Mouse (Mus musculus) MEL (cell line): ENCODE data around the gene Scpep1.

Source experiments
- BHLHE40 ChIP-seq: IDR thresholded peaks from 2 replicates; pipeline ENCODE4 v1.6.1; 2012; ENCODE audit warnings: low read depth, mild to moderate bottlenecking, inconsistent platforms, low read length, improper control_type of control experiment, borderline replicate concordance
- CHD2 ChIP-seq: IDR thresholded peaks from 2 replicates; pipeline ENCODE4 v1.6.1; 2011; ENCODE audit warnings: low read length, improper control_type of control experiment
- CTCF ChIP-seq, 3 experiments: IDR thresholded peaks in 2 of 3; conservative IDR thresholded peaks in 1 of 3; 2 replicates each; pipeline ENCODE4 v1.5.1; 2011 to 2012; ENCODE audit warnings: low read length in 3 of 3, low read depth in 2 of 3, mild to moderate bottlenecking in 2 of 3, improper control_type of control experiment in 1 of 3, inconsistent platforms in 1 of 3, mixed read lengths in 1 of 3, moderate library complexity in 1 of 3; ENCODE audit not compliant: control insufficient read depth in 1 of 3, insufficient read depth in 1 of 3, poor library complexity in 1 of 3, severe bottlenecking in 1 of 3
- EP300 ChIP-seq, 2 experiments: IDR thresholded peaks; 2 replicates each; pipeline ENCODE4 v1.6.1; 2011; ENCODE audit warnings: improper control_type of control experiment in 2 of 2, low read length in 2 of 2, low read depth in 1 of 2, mild to moderate bottlenecking in 1 of 2
- GABPA ChIP-seq: IDR thresholded peaks from 2 replicates; pipeline ENCODE4 v1.6.1; 2012; ENCODE audit warnings: low read depth, mild to moderate bottlenecking, inconsistent platforms, low read length, improper control_type of control experiment, moderate library complexity
- GATA1 ChIP-seq: IDR thresholded peaks from 2 replicates; pipeline ENCODE4 v1.6.1; 2011; ENCODE audit warnings: low read depth, low read length, improper control_type of control experiment
- JUND ChIP-seq: IDR thresholded peaks from 2 replicates; pipeline ENCODE4 v1.6.1; 2011; ENCODE audit warnings: low read depth, mild to moderate bottlenecking, improper control_type of control experiment, low read length
- POLR2A ChIP-seq, 2 experiments: IDR thresholded peaks; 2 replicates each; pipeline ENCODE4 v1.6.1; 2011 to 2012; ENCODE audit warnings: low read length in 2 of 2, mild to moderate bottlenecking in 2 of 2, control low read depth in 1 of 2, improper control_type of control experiment in 1 of 2, low read depth in 1 of 2, moderate library complexity in 1 of 2; ENCODE audit not compliant: control insufficient read depth in 1 of 2, insufficient read depth in 1 of 2, poor library complexity in 1 of 2
- POLR2AphosphoS5 ChIP-seq: IDR thresholded peaks from 2 replicates; pipeline ENCODE4 v1.6.1; 2012; ENCODE audit warnings: low read depth, borderline replicate concordance, mild to moderate bottlenecking, inconsistent platforms, low read length, moderate library complexity, mixed read lengths
- SMC3 ChIP-seq: IDR thresholded peaks from 2 replicates; pipeline ENCODE4 v1.6.1; 2011; ENCODE audit warnings: low read depth, low read length, improper control_type of control experiment
- TCF12 ChIP-seq: IDR thresholded peaks from 2 replicates; pipeline ENCODE4 v1.6.1; 2014; ENCODE audit warnings: low read depth, mild to moderate bottlenecking, inconsistent platforms, low read length, improper control_type of control experiment, moderate library complexity
- ZMIZ1 ChIP-seq: IDR thresholded peaks from 2 replicates; pipeline ENCODE4 v1.6.1; 2012; ENCODE audit warnings: low read depth, mild to moderate bottlenecking, inconsistent platforms, low read length, improper control_type of control experiment, moderate library complexity
- ZNF384 ChIP-seq: IDR thresholded peaks from 2 replicates; pipeline ENCODE4 v1.6.1; 2012; ENCODE audit warnings: low read depth, mild to moderate bottlenecking, inconsistent platforms, low read length, improper control_type of control experiment

DNA sequence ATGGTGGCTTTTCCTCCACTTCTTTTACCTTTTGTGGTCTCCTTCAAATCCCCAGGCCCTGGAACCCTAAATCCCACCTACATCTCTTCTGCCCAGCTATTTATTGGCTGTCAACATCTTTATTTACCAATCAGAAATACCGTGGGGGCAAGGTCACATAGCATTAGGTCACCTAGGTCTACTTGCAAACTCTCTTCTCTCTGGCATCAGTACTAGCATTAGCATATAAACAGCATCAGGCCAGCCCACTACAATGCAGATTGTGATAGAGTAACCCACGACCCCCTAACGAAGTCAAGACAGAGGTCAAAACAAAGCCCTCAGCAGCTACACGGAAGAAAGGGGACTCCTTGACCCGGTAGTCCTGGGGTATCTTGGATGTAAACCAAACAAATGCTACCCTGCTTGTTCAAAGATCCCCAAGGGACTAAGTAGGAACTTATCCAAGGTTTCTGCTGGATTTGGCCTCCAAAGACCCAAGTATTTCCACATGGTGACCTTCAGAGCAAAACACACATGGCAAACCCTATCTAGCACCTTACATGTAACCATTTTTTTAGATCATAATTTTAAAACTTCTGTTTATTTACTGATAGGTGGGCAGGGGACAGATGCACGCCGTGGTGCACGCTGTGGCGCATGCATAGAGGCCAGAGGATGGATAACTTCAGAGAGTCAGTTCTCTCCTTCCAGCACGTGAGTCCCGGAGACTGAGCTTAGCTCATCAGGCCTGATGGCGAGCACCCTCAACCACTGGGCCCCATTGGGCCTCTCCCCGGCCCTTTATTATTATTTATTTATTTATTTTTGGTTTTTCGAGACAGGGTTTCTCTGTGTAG, 23.4 kb downstream of the Scpep1 start:
- TF ChIP-seq GABPA (no peak), EP300 (IDR thresholded peaks at IDR 0.05; ENCODE audit: low read depth in 1 of 2, low read length in 2 of 2) (no peak), ZMIZ1 (no peak), JUND (no peak), CHD2 (no peak), ZNF384 (no peak), CTCF (IDR thresholded peaks at IDR 0.05 in 2 of 3, conservative IDR thresholded peaks at IDR 0.05 in 1 of 3; ENCODE audit: control insufficient read depth in 1 of 3, insufficient read depth in 1 of 3, low read depth in 2 of 3, low read length in 3 of 3, poor library complexity in 1 of 3, severe bottlenecking in 1 of 3) (no peak), POLR2A (IDR thresholded peaks at IDR 0.05; ENCODE audit: control insufficient read depth in 1 of 2, insufficient read depth in 1 of 2, low read depth in 1 of 2, low read length in 2 of 2, poor library complexity in 1 of 2) (no peak), BHLHE40 (no peak), POLR2AphosphoS5 (no peak), TCF12 (no peak), SMC3 (no peak), GATA1 (no peak)
